Mouse (Mus musculus): Measurements from ENCODE around the gene Maf. TPM values are rescaled to one million over a fixed set of nuclear protein-coding genes. Genes with fewer than 3 reads are reported as not detected.

Gene Maf
- polyA plus RNA-seq, 1 experiment from 2014 or later, result 7.5 TPM

GRCm38 (mm10) chr8:115697410-115697809, 10.2 kb downstream of the Maf start:
- H3K27ac ChIP-seq (ENCODE audit: low read length), result no peak overlapping the region
- no peaks in the 10 kb centered on the region for H3K36me3 ChIP-seq (ENCODE audit: control insufficient read depth, insufficient read depth, low read length)
- no peak overlapping the region for H3K9ac ChIP-seq (ENCODE audit: low read depth, low read length)
- H3K9me3 ChIP-seq (replicated peaks; ENCODE audit: control insufficient read depth, low read length, poor library complexity, severe bottlenecking), result no peaks in the 10 kb centered on the region
- H3K4me1 ChIP-seq (ENCODE audit: control insufficient read depth, insufficient read depth, low read length), result no peaks in the 10 kb centered on the region
- WGBS, result 46% methylated on average over 3 of the region's 3 CpGs
- no peak for ATAC-seq
- H3K27me3 ChIP-seq (ENCODE audit: control insufficient read depth, insufficient read depth, low read depth, low read length), result no peaks in the 10 kb centered on the region; the same call in 1 of the 2 replicates
- H3K4me2 ChIP-seq (ENCODE audit: low read length), result no peak overlapping the region
- H3K4me3 ChIP-seq (ENCODE audit: low read depth, low read length), result no peak overlapping the region

- no peaks in the 10 kb centered on the region for H3K4me1 ChIP-seq (ENCODE audit: control insufficient read depth, insufficient read depth, low read length)
- no peak overlapping the region for H3K9ac ChIP-seq (ENCODE audit: low read depth, low read length)
- no peaks in the 10 kb centered on the region; the same call in 1 of the 2 replicates for H3K27me3 ChIP-seq (ENCODE audit: control insufficient read depth, insufficient read depth, low read depth, low read length)
- H3K9me3 ChIP-seq (replicated peaks; ENCODE audit: control insufficient read depth, low read length, poor library complexity, severe bottlenecking), result no peaks in the 10 kb centered on the region
- no peak overlapping the region for H3K27ac ChIP-seq (ENCODE audit: low read length)
- ATAC-seq, result no peak
- 68% methylated on average over 4 of the region's 4 CpGs for WGBS
- H3K36me3 ChIP-seq (ENCODE audit: control insufficient read depth, insufficient read depth, low read length), result no peaks in the 10 kb centered on the region
- H3K4me2 ChIP-seq (ENCODE audit: low read length), result no peak overlapping the region
- H3K4me3 ChIP-seq (ENCODE audit: low read depth, low read length), result no peak overlapping the region
These were observed 10.9 kb downstream of the Maf start for GRCm38 (mm10) chr8:115696661-115697060.

GRCm38 (mm10) chr8:115687349-115687748, 20.2 kb downstream of the Maf start:
- Histone ChIP-seq H3K4me3 (ENCODE audit: low read depth, low read length) (no peak overlapping the region), H3K9me3 (replicated peaks; ENCODE audit: control insufficient read depth, low read length, poor library complexity, severe bottlenecking) (no peaks in the 10 kb centered on the region)
- WGBS, result 75% methylated on average over 9 of the region's 9 CpGs

GRCm38 (mm10) chr8:115683309-115683708, 24.3 kb downstream of the Maf start:
- Histone ChIP-seq H3K36me3 (ENCODE audit: control insufficient read depth, insufficient read depth, low read length) (no peaks in the 10 kb centered on the region), H3K4me3 (ENCODE audit: low read depth, low read length) (no peak overlapping the region), H3K9ac (ENCODE audit: low read depth, low read length) (no peak overlapping the region), H3K4me2 (ENCODE audit: low read length) (no peak overlapping the region), H3K27ac (ENCODE audit: low read length) (no peak overlapping the region), H3K4me1 (ENCODE audit: control insufficient read depth, insufficient read depth, low read length) (peaks cover 6% of the 10 kb centered on the region), H3K9me3 (replicated peaks; ENCODE audit: control insufficient read depth, low read length, poor library complexity, severe bottlenecking) (no peaks in the 10 kb centered on the region), H3K27me3 (ENCODE audit: control insufficient read depth, insufficient read depth, low read depth, low read length) (0 out of 2 replicates have a peak, but pooled peaks cover 2% of the 10 kb centered on the region)
- 37% methylated on average over 7 of the region's 7 CpGs for WGBS
- no peak for ATAC-seq

More at GRCm38 (mm10) chr8:115687349-115687748, 20.2 kb downstream of the Maf start:
- Histone ChIP-seq H3K4me1 (ENCODE audit: control insufficient read depth, insufficient read depth, low read length) (peaks cover 6% of the 10 kb centered on the region), H3K4me2 (ENCODE audit: low read length) (no peak overlapping the region), H3K27me3 (ENCODE audit: control insufficient read depth, insufficient read depth, low read depth, low read length) (0 out of 2 replicates have a peak, but pooled peaks cover 2% of the 10 kb centered on the region), H3K9ac (ENCODE audit: low read depth, low read length) (no peak overlapping the region), H3K27ac (ENCODE audit: low read length) (no peak overlapping the region), H3K36me3 (ENCODE audit: control insufficient read depth, insufficient read depth, low read length) (no peaks in the 10 kb centered on the region)
- ATAC-seq, result no peak

GRCm38 (mm10) chr8:115679539-115679938, 28.1 kb downstream of the Maf start:
- Histone ChIP-seq H3K27me3 (ENCODE audit: control insufficient read depth, insufficient read depth, low read depth, low read length) (no peaks in the 10 kb centered on the region), H3K27ac (ENCODE audit: low read length) (no peak overlapping the region), H3K9me3 (replicated peaks; ENCODE audit: control insufficient read depth, low read length, poor library complexity, severe bottlenecking) (no peaks in the 10 kb centered on the region), H3K4me3 (ENCODE audit: low read depth, low read length) (no peak overlapping the region), H3K4me1 (ENCODE audit: control insufficient read depth, insufficient read depth, low read length) (peaks cover 5% of the 10 kb centered on the region; the same call in 1 of the 2 replicates), H3K9ac (ENCODE audit: low read depth, low read length) (no peak overlapping the region), H3K36me3 (ENCODE audit: control insufficient read depth, insufficient read depth, low read length) (no peaks in the 10 kb centered on the region), H3K4me2 (ENCODE audit: low read length) (no peak overlapping the region)
- 39% methylated on average over 7 of the region's 7 CpGs for WGBS
- ATAC-seq, result no peak

- no peak for ATAC-seq
- WGBS, result 93% methylated on average over 2 of the region's 2 CpGs
- H3K36me3 ChIP-seq (ENCODE audit: control insufficient read depth, insufficient read depth, low read length), result no peaks in the 10 kb centered on the region
- H3K27ac ChIP-seq (ENCODE audit: low read length), result no peak overlapping the region
- H3K4me2 ChIP-seq (ENCODE audit: low read length), result no peak overlapping the region
- H3K9ac ChIP-seq (ENCODE audit: low read depth, low read length), result no peak overlapping the region
- H3K9me3 ChIP-seq (replicated peaks; ENCODE audit: control insufficient read depth, low read length, poor library complexity, severe bottlenecking), result no peaks in the 10 kb centered on the region
- no peak overlapping the region for H3K4me3 ChIP-seq (ENCODE audit: low read depth, low read length)
- no peaks in the 10 kb centered on the region for H3K4me1 ChIP-seq (ENCODE audit: control insufficient read depth, insufficient read depth, low read length)
- no peaks in the 10 kb centered on the region for H3K27me3 ChIP-seq (ENCODE audit: control insufficient read depth, insufficient read depth, low read depth, low read length)
These were observed 42.7 kb downstream of the Maf start for GRCm38 (mm10) chr8:115664866-115665265.

- WGBS, result 73% methylated on average over 3 of the region's 3 CpGs
- Histone ChIP-seq H3K27ac (ENCODE audit: low read length) (no peak overlapping the region), H3K9ac (ENCODE audit: low read depth, low read length) (no peak overlapping the region), H3K27me3 (ENCODE audit: control insufficient read depth, insufficient read depth, low read depth, low read length) (no peaks in the 10 kb centered on the region), H3K4me2 (ENCODE audit: low read length) (no peak overlapping the region), H3K9me3 (replicated peaks; ENCODE audit: control insufficient read depth, low read length, poor library complexity, severe bottlenecking) (no peaks in the 10 kb centered on the region), H3K4me1 (ENCODE audit: control insufficient read depth, insufficient read depth, low read length) (no peaks in the 10 kb centered on the region), H3K36me3 (ENCODE audit: control insufficient read depth, insufficient read depth, low read length) (no peaks in the 10 kb centered on the region), H3K4me3 (ENCODE audit: low read depth, low read length) (no peak overlapping the region)
- ATAC-seq, result no peak
These were observed 57.5 kb downstream of the Maf start for GRCm38 (mm10) chr8:115650110-115650521.

- H3K36me3 ChIP-seq (ENCODE audit: control insufficient read depth, insufficient read depth, low read length), result no peaks in the 10 kb centered on the region
- no peak overlapping the region for H3K4me3 ChIP-seq (ENCODE audit: low read depth, low read length)
- H3K4me1 ChIP-seq (ENCODE audit: control insufficient read depth, insufficient read depth, low read length), result no peaks in the 10 kb centered on the region
- no peak overlapping the region for H3K27ac ChIP-seq (ENCODE audit: low read length)
- H3K4me2 ChIP-seq (ENCODE audit: low read length), result no peak overlapping the region
- H3K9ac ChIP-seq (ENCODE audit: low read depth, low read length), result no peak overlapping the region
- no peaks in the 10 kb centered on the region for H3K9me3 ChIP-seq (replicated peaks; ENCODE audit: control insufficient read depth, low read length, poor library complexity, severe bottlenecking)
- WGBS, result 100% methylated on average over 1 of the region's 1 CpGs
- no peak for ATAC-seq
- no peaks in the 10 kb centered on the region for H3K27me3 ChIP-seq (ENCODE audit: control insufficient read depth, insufficient read depth, low read depth, low read length)
These were observed 62.5 kb downstream of the Maf start for GRCm38 (mm10) chr8:115645139-115645538.

GRCm38 (mm10) chr8:115641936-115642335, 65.7 kb downstream of the Maf start:
- H3K27ac ChIP-seq (ENCODE audit: low read length), result no peak overlapping the region
- H3K4me2 ChIP-seq (ENCODE audit: low read length), result no peak overlapping the region
- H3K36me3 ChIP-seq (ENCODE audit: control insufficient read depth, insufficient read depth, low read length), result no peaks in the 10 kb centered on the region
- ATAC-seq, result no peak
- H3K4me1 ChIP-seq (ENCODE audit: control insufficient read depth, insufficient read depth, low read length), result no peaks in the 10 kb centered on the region
- H3K9me3 ChIP-seq (replicated peaks; ENCODE audit: control insufficient read depth, low read length, poor library complexity, severe bottlenecking), result no peaks in the 10 kb centered on the region
- H3K27me3 ChIP-seq (ENCODE audit: control insufficient read depth, insufficient read depth, low read depth, low read length), result no peaks in the 10 kb centered on the region
- 93% methylated on average over 5 of the region's 5 CpGs for WGBS
- H3K9ac ChIP-seq (ENCODE audit: low read depth, low read length), result no peak overlapping the region
- no peak overlapping the region for H3K4me3 ChIP-seq (ENCODE audit: low read depth, low read length)
